Comparison of ENCODE assay signal across 31 mouse cellular contexts in the genomic region with DNA sequence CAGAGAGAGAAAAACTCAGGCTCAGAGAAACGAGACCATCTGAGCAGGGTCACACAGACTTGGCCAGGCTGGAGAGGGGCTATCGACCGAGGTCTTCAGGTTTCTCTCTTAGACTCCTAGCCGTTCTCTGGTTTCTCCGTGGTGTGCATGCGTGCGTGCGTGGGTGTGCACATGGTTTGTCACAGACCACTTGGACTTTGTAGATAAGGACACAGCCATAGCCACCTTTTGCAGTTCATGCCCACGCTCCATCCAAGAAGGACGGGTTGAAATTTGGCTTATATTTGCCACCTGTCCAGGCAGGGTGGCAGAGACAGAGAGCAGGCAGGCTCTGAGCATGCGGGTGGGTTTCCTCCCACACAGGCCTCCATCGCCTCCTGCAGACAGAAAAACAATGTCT. TPM values are rescaled to one million over a fixed set of nuclear protein-coding genes. Genes with fewer than 3 reads are reported as not detected.
DNase-seq lines count a peak whose midpoint lies in the region; ATAC-seq lines count a peak whose summit lies in the region.
"Had no signal": no experiment of that assay in that cellular context is flagged by ENCODE, and none has a peak within 500 bp of the region (broad histone marks: within the 10 kb centered on the region; RNA-seq: fewer than 3 reads in every experiment).

No protein-coding gene starts in this region.

- DNase-seq in forebrain, embryonic 10.5 days (ENCODE audit: extremely low spot score, low spot score), result no peak
- no peak for DNase-seq in hindbrain, embryonic 10.5 days (ENCODE audit: low spot score)
- no peak for DNase-seq in midbrain, embryonic 10.5 days (ENCODE audit: low spot score)
- no peak for DNase-seq in limb, embryonic 10.5 days (ENCODE audit: low spot score)
- DNase-seq: adrenal gland, adult 8-10 months; cerebellum, adult 2 months; cerebellum, postnatal 14 days; gastrocnemius, adult 2 months; gastrocnemius, postnatal 36 days; heart, adult 18-20 months; heart, postnatal 36 days; kidney, adult 18-20 months; kidney, postnatal 4 days; layer of hippocampus, postnatal 36 days; liver; lung, postnatal 14 days; right cerebral cortex, adult 18-20 months; spleen, adult 18-20 months; thymus, postnatal 14 days had no signal

- no peak overlapping the region for H3K4me2 ChIP-seq in forebrain, embryonic 16.5 days (ENCODE audit: low read length)
- H3K4me2 ChIP-seq in hindbrain, embryonic 13.5 days, result no peak overlapping the region
- H3K4me2 ChIP-seq in midbrain, embryonic 16.5 days (ENCODE audit: low read length), result no peak overlapping the region
- H3K4me2 ChIP-seq: embryonic facial prominence, embryonic 15.5 days; forebrain, embryonic 15.5 days; hindbrain, embryonic 15.5 days; neural tube, embryonic 12.5 days had no signal

- H3K36me3 ChIP-seq in forebrain, embryonic 10.5 days (replicated peaks), result no peaks in the 10 kb centered on the region
- H3K36me3 ChIP-seq in forebrain, embryonic 16.5 days (ENCODE audit: control insufficient read depth, insufficient read depth), result no peaks in the 10 kb centered on the region
- H3K36me3 ChIP-seq in hindbrain, embryonic 10.5 days, result no peaks in the 10 kb centered on the region
- no peaks in the 10 kb centered on the region for H3K36me3 ChIP-seq in hindbrain, embryonic 13.5 days
- no peaks in the 10 kb centered on the region for H3K36me3 ChIP-seq in midbrain, embryonic 10.5 days
- no peaks in the 10 kb centered on the region for H3K36me3 ChIP-seq in midbrain, embryonic 16.5 days (ENCODE audit: control insufficient read depth, insufficient read depth, low read length)
- H3K36me3 ChIP-seq in limb, embryonic 10.5 days, result no peaks in the 10 kb centered on the region
- H3K36me3 ChIP-seq: embryonic facial prominence, embryonic 15.5 days; forebrain, embryonic 15.5 days; G1E; hindbrain, embryonic 15.5 days; neural tube, embryonic 12.5 days had no signal

- peaks cover 70% of the 10 kb centered on the region for H3K27me3 ChIP-seq in forebrain, embryonic 10.5 days (ENCODE audit: poor library complexity, severe bottlenecking)
- peaks cover 3% of the 10 kb centered on the region for H3K27me3 ChIP-seq in forebrain, embryonic 16.5 days (replicated peaks; ENCODE audit: control insufficient read depth, insufficient read depth, low read length)
- H3K27me3 ChIP-seq in hindbrain, embryonic 10.5 days (ENCODE audit: insufficient read depth, poor library complexity, severe bottlenecking), result peaks cover 43% of the 10 kb centered on the region
- peaks cover 17% of the 10 kb centered on the region; the same call in 1 of the 2 replicates for H3K27me3 ChIP-seq in hindbrain, embryonic 13.5 days
- H3K27me3 ChIP-seq in midbrain, embryonic 10.5 days (ENCODE audit: low read depth, poor library complexity, severe bottlenecking), result peaks cover 92% of the 10 kb centered on the region
- H3K27me3 ChIP-seq in midbrain, embryonic 16.5 days (ENCODE audit: control insufficient read depth, insufficient read depth, low read depth, low read length), result no peaks in the 10 kb centered on the region
- H3K27me3 ChIP-seq in limb, embryonic 10.5 days (ENCODE audit: low read depth, poor library complexity, severe bottlenecking), result peaks cover 18% of the 10 kb centered on the region
- H3K27me3 ChIP-seq: neural tube, embryonic 12.5 days had no signal

- H3K27ac ChIP-seq in forebrain, embryonic 10.5 days, result peak overlapping the region; percentile 80
- H3K27ac ChIP-seq in forebrain, embryonic 16.5 days (ENCODE audit: low read length), result no peak overlapping the region
- peak overlapping the region; percentile 66 for H3K27ac ChIP-seq in hindbrain, embryonic 10.5 days
- no peak overlapping the region for H3K27ac ChIP-seq in hindbrain, embryonic 13.5 days
- H3K27ac ChIP-seq in midbrain, embryonic 10.5 days (replicated peaks), result peak overlapping the region; percentile 70
- H3K27ac ChIP-seq in midbrain, embryonic 16.5 days (ENCODE audit: low read length), result no peak overlapping the region
- H3K27ac ChIP-seq in limb, embryonic 10.5 days, result 0 out of 2 replicates have a peak overlapping the region, but pooled peaks have one; percentile 22
- H3K27ac ChIP-seq: embryonic facial prominence, embryonic 15.5 days; forebrain, embryonic 15.5 days; gastrocnemius, adult 2 months; hindbrain, embryonic 15.5 days; kidney, postnatal 0 days; liver, embryonic 14.5 days; neural tube, embryonic 12.5 days had no signal

- H3K9ac ChIP-seq in forebrain, embryonic 16.5 days (replicated peaks; ENCODE audit: low read depth, low read length), result no peak overlapping the region
- H3K9ac ChIP-seq in hindbrain, embryonic 13.5 days, result no peak overlapping the region
- no peak overlapping the region for H3K9ac ChIP-seq in midbrain, embryonic 16.5 days (ENCODE audit: low read depth, low read length)
- H3K9ac ChIP-seq: embryonic facial prominence, embryonic 15.5 days; forebrain, embryonic 15.5 days; hindbrain, embryonic 15.5 days; liver, embryonic 14.5 days; neural tube, embryonic 12.5 days had no signal

- H3K4me3 ChIP-seq in forebrain, embryonic 10.5 days, result no peak overlapping the region
- H3K4me3 ChIP-seq in forebrain, embryonic 16.5 days (replicated peaks; ENCODE audit: low read length), result no peak overlapping the region
- H3K4me3 ChIP-seq in hindbrain, embryonic 10.5 days, result no peak overlapping the region
- H3K4me3 ChIP-seq in hindbrain, embryonic 13.5 days, result no peak overlapping the region
- no peak overlapping the region for H3K4me3 ChIP-seq in midbrain, embryonic 10.5 days
- no peak overlapping the region for H3K4me3 ChIP-seq in midbrain, embryonic 16.5 days (ENCODE audit: low read depth, low read length)
- no peak overlapping the region for H3K4me3 ChIP-seq in limb, embryonic 10.5 days
- H3K4me3 ChIP-seq: embryonic facial prominence, embryonic 15.5 days; forebrain, embryonic 15.5 days; gastrocnemius, adult 2 months; hindbrain, embryonic 15.5 days; myocyte; neural tube, embryonic 12.5 days had no signal

- WGBS in forebrain, embryonic 10.5 days, result 63% methylated on average over 12 of the region's 12 CpGs
- WGBS in forebrain, embryonic 16.5 days, result 64% methylated on average over 12 of the region's 12 CpGs
- 63% methylated on average over 12 of the region's 12 CpGs for WGBS in hindbrain, embryonic 10.5 days
- WGBS in hindbrain, embryonic 13.5 days, result 65% methylated on average over 12 of the region's 12 CpGs
- WGBS in midbrain, embryonic 10.5 days, result 68% methylated on average over 12 of the region's 12 CpGs
- WGBS in midbrain, embryonic 16.5 days, result 53% methylated on average over 12 of the region's 12 CpGs
- 73% methylated on average over 12 of the region's 12 CpGs for WGBS in limb, embryonic 10.5 days

- peaks cover 1% of the 10 kb centered on the region; the same call in 1 of the 2 replicates for H3K9me3 ChIP-seq in forebrain, embryonic 10.5 days
- H3K9me3 ChIP-seq in forebrain, embryonic 16.5 days (ENCODE audit: control insufficient read depth, low read length), result no peaks in the 10 kb centered on the region
- H3K9me3 ChIP-seq in hindbrain, embryonic 10.5 days, result peaks cover 2% of the 10 kb centered on the region; the same call in 1 of the 2 replicates
- no peaks in the 10 kb centered on the region for H3K9me3 ChIP-seq in hindbrain, embryonic 13.5 days
- peaks cover 2% of the 10 kb centered on the region; the same call in 1 of the 2 replicates for H3K9me3 ChIP-seq in midbrain, embryonic 10.5 days (replicated peaks)
- no peaks in the 10 kb centered on the region for H3K9me3 ChIP-seq in midbrain, embryonic 16.5 days (replicated peaks; ENCODE audit: control insufficient read depth, low read length, poor library complexity, severe bottlenecking)
- no peaks in the 10 kb centered on the region for H3K9me3 ChIP-seq in limb, embryonic 10.5 days (replicated peaks)
- H3K9me3 ChIP-seq: embryonic facial prominence, embryonic 15.5 days; forebrain, embryonic 15.5 days; G1E; hindbrain, embryonic 15.5 days; neural tube, embryonic 12.5 days had no signal

- ATAC-seq in forebrain, embryonic 16.5 days, result no peak
- no peak for ATAC-seq in hindbrain, embryonic 13.5 days (ENCODE audit: low FRiP score)
- no peak for ATAC-seq in midbrain, embryonic 16.5 days
- ATAC-seq: forebrain, embryonic 15.5 days; inflammation-experienced regulatory T-cells, adult 6 months had no signal

- H3K4me1 ChIP-seq in forebrain, embryonic 10.5 days, result peaks cover 47% of the 10 kb centered on the region
- peaks cover 8% of the 10 kb centered on the region; the same call in 1 of the 2 replicates for H3K4me1 ChIP-seq in forebrain, embryonic 16.5 days (replicated peaks; ENCODE audit: control insufficient read depth, insufficient read depth, low read length)
- H3K4me1 ChIP-seq in hindbrain, embryonic 10.5 days (replicated peaks), result peaks cover 39% of the 10 kb centered on the region
- peaks cover 28% of the 10 kb centered on the region for H3K4me1 ChIP-seq in hindbrain, embryonic 13.5 days (replicated peaks)
- peaks cover 41% of the 10 kb centered on the region for H3K4me1 ChIP-seq in midbrain, embryonic 10.5 days
- H3K4me1 ChIP-seq in midbrain, embryonic 16.5 days (ENCODE audit: control insufficient read depth, insufficient read depth, low read length), result peaks cover 5% of the 10 kb centered on the region; the same call in 1 of the 2 replicates
- H3K4me1 ChIP-seq in limb, embryonic 10.5 days, result peaks cover 24% of the 10 kb centered on the region

RNA-seq across cellular contexts. Expression of a gene that starts 30.2 kb away (rescaled TPM):
- polyA plus RNA-seq in forebrain, embryonic 10.5 days (2016; fragmentation: Nextera tagmentation; extraction: Ambion mirVana), result 0.95 and 2.9 TPM in 2 replicates
- polyA plus RNA-seq in forebrain, embryonic 16.5 days (2015; fragmentation: Nextera tagmentation; extraction: Ambion mirVana), result 5.9 and 6.1 TPM in 2 replicates
- polyA plus RNA-seq in hindbrain, embryonic 10.5 days (2016; fragmentation: Nextera tagmentation; extraction: Ambion mirVana), result 1.8 and 2.5 TPM in 2 replicates
- polyA plus RNA-seq in hindbrain, embryonic 13.5 days (2015; fragmentation: Nextera tagmentation; extraction: Ambion mirVana), result 6.5 and 7.8 TPM in 2 replicates
- polyA plus RNA-seq in midbrain, embryonic 10.5 days (2016; fragmentation: Nextera tagmentation; extraction: Ambion mirVana), result 2.1 and 2.3 TPM in 2 replicates
- 10.8 and 11.2 TPM in 2 replicates for polyA plus RNA-seq in midbrain, embryonic 16.5 days (2015; fragmentation: Nextera tagmentation; extraction: Ambion mirVana)
- 1.7 and 2.2 TPM in 2 replicates for polyA plus RNA-seq in limb, embryonic 10.5 days (2016; fragmentation: Nextera tagmentation; extraction: Ambion mirVana)

RNA-seq across cellular contexts. Expression of a gene that starts 30.5 kb away (rescaled TPM):
- 0.16 and 0.32 TPM in 2 replicates for polyA plus RNA-seq in forebrain, embryonic 10.5 days (2016; fragmentation: Nextera tagmentation; extraction: Ambion mirVana)
- polyA plus RNA-seq in forebrain, embryonic 16.5 days (2015; fragmentation: Nextera tagmentation; extraction: Ambion mirVana), result 0.14 TPM in 1 of 2 replicates, not detected in the other
- 0.66 and 1.2 TPM in 2 replicates for polyA plus RNA-seq in hindbrain, embryonic 10.5 days (2016; fragmentation: Nextera tagmentation; extraction: Ambion mirVana)
- polyA plus RNA-seq in hindbrain, embryonic 13.5 days (2015; fragmentation: Nextera tagmentation; extraction: Ambion mirVana), result 0.23 and 0.44 TPM in 2 replicates
- polyA plus RNA-seq in midbrain, embryonic 10.5 days (2016; fragmentation: Nextera tagmentation; extraction: Ambion mirVana), result 0.32 and 0.42 TPM in 2 replicates
- 0.20 and 1.1 TPM in 2 replicates for polyA plus RNA-seq in midbrain, embryonic 16.5 days (2015; fragmentation: Nextera tagmentation; extraction: Ambion mirVana)
- 0.11 TPM in 1 of 2 replicates, not detected in the other for polyA plus RNA-seq in limb, embryonic 10.5 days (2016; fragmentation: Nextera tagmentation; extraction: Ambion mirVana)
- polyA plus RNA-seq: G1E, myocyte had no signal

RNA-seq across cellular contexts. Expression of a gene that starts 48.4 kb away (rescaled TPM):
- polyA plus RNA-seq in forebrain, embryonic 10.5 days (2016; fragmentation: Nextera tagmentation; extraction: Ambion mirVana), result 3.4 and 3.9 TPM in 2 replicates
- polyA plus RNA-seq in forebrain, embryonic 16.5 days (2015; fragmentation: Nextera tagmentation; extraction: Ambion mirVana), result 0.39 and 0.60 TPM in 2 replicates
- polyA plus RNA-seq in hindbrain, embryonic 10.5 days (2016; fragmentation: Nextera tagmentation; extraction: Ambion mirVana), result 3.3 and 5.3 TPM in 2 replicates
- 0.90 and 0.93 TPM in 2 replicates for polyA plus RNA-seq in hindbrain, embryonic 13.5 days (2015; fragmentation: Nextera tagmentation; extraction: Ambion mirVana)
- polyA plus RNA-seq in midbrain, embryonic 10.5 days (2016; fragmentation: Nextera tagmentation; extraction: Ambion mirVana), result 1.3 and 2.5 TPM in 2 replicates
- 0.87 and 1.5 TPM in 2 replicates for polyA plus RNA-seq in midbrain, embryonic 16.5 days (2015; fragmentation: Nextera tagmentation; extraction: Ambion mirVana)
- 7.5 and 11.0 TPM in 2 replicates for polyA plus RNA-seq in limb, embryonic 10.5 days (2016; fragmentation: Nextera tagmentation; extraction: Ambion mirVana)
- polyA plus RNA-seq: G1E; inflammation-experienced regulatory T-cells, adult 6 months had no signal

Comparison
In these comparisons a context has a peak if more than half of its experiments do, and no peak if none do; other contexts are left out.
1. H3K27ac ChIP-seq: peak in forebrain, embryonic 10.5 days (single experiment), hindbrain, embryonic 10.5 days (single experiment), midbrain, embryonic 10.5 days (single experiment) and limb, embryonic 10.5 days (single experiment); none in forebrain, embryonic 16.5 days (single experiment), hindbrain, embryonic 13.5 days (single experiment) and midbrain, embryonic 16.5 days (single experiment).